Comparison of ENCODE assay signal across 9 mouse cellular contexts in genomic region chr14:18377944-18378575, GRCm38 (mm10). TPM values are rescaled to one million over a fixed set of nuclear protein-coding genes. Genes with fewer than 3 reads are reported as not detected.
DNase-seq lines count a peak whose midpoint lies in the region; ATAC-seq and TF ChIP-seq lines count a peak whose summit lies in the region.
"Had no signal": no experiment of that assay in that cellular context is flagged by ENCODE, and none has a peak within 500 bp of the region (broad histone marks: within the 10 kb centered on the region; RNA-seq: fewer than 3 reads in every experiment).

No protein-coding gene starts in this region.

- no peak overlapping the region for H3K27ac ChIP-seq in heart, embryonic 13.5 days (replicated peaks)
- H3K27ac ChIP-seq in heart, embryonic 11.5 days (ENCODE audit: low read depth, low read length) = no peak overlapping the region
- no peak overlapping the region for H3K27ac ChIP-seq in CH12.LX (ENCODE audit: insufficient read depth, low read depth)
- H3K27ac ChIP-seq in forebrain, embryonic 16.5 days (ENCODE audit: low read length) = no peak overlapping the region
- no peak overlapping the region for H3K27ac ChIP-seq in stomach, postnatal 0 days (replicated peaks)
- H3K27ac ChIP-seq: liver, embryonic 13.5 days had no signal

- no peak for ATAC-seq in heart, embryonic 13.5 days (ENCODE audit: extremely low read depth, insufficient number of reproducible peaks, low FRiP score, low TSS enrichment)
- no peak for ATAC-seq in heart, embryonic 11.5 days (replicated peaks; ENCODE audit: insufficient number of reproducible peaks, low FRiP score, low TSS enrichment)
- ATAC-seq in forebrain, embryonic 16.5 days = peak; percentile 78
- 0 out of 2 replicates have a peak, but pooled peaks have one; percentile 47 for ATAC-seq in stomach, postnatal 0 days (ENCODE audit: low FRiP score, low TSS enrichment)

- dilution Hi-C loops in CH12.LX (cut with MboI; ENCODE audit: extremely low pct_ligation_motif_present, extremely low pct_unique_long_range_greater_than_20kb, low sequenced_read_pairs) = no loop called here

- no peaks in the 10 kb centered on the region for H3K36me3 ChIP-seq in heart, embryonic 13.5 days
- no peaks in the 10 kb centered on the region for H3K36me3 ChIP-seq in heart, embryonic 11.5 days (ENCODE audit: control insufficient read depth, insufficient read depth, low read length)
- H3K36me3 ChIP-seq in CH12.LX (replicated peaks in 1 of 2; ENCODE audit: control insufficient read depth in 1 of 2, insufficient read depth in 1 of 2, low read length in 1 of 2) = no peaks in the 10 kb centered on the region
- H3K36me3 ChIP-seq in forebrain, embryonic 16.5 days (ENCODE audit: control insufficient read depth, insufficient read depth) = no peaks in the 10 kb centered on the region
- no peaks in the 10 kb centered on the region for H3K36me3 ChIP-seq in stomach, postnatal 0 days (ENCODE audit: control insufficient read depth, insufficient read depth, low read length)
- H3K36me3 ChIP-seq: liver, embryonic 13.5 days had no signal

- no peaks in the 10 kb centered on the region for H3K27me3 ChIP-seq in heart, embryonic 13.5 days (replicated peaks)
- H3K27me3 ChIP-seq in heart, embryonic 11.5 days (ENCODE audit: control insufficient read depth, insufficient read depth, low read length) = no peaks in the 10 kb centered on the region
- no peaks in the 10 kb centered on the region for H3K27me3 ChIP-seq in CH12.LX (replicated peaks)
- no peaks in the 10 kb centered on the region for H3K27me3 ChIP-seq in forebrain, embryonic 16.5 days (replicated peaks; ENCODE audit: control insufficient read depth, insufficient read depth, low read length)
- H3K27me3 ChIP-seq in stomach, postnatal 0 days (ENCODE audit: control insufficient read depth, insufficient read depth, low read length) = no peaks in the 10 kb centered on the region
- H3K27me3 ChIP-seq: liver, embryonic 13.5 days had no signal

- no peak for DNase-seq in CH12.LX (ENCODE audit: extremely low read depth)
- peak; percentile 41 to 54 for DNase-seq in left cerebral cortex, postnatal 25 days (ENCODE audit: low spot score in 2 of 2)
- no peak for DNase-seq in stomach, postnatal 0 days (ENCODE audit: low spot score)
- DNase-seq in spleen, postnatal 14 days (ENCODE audit: low spot score in 2 of 2) = no peak
- no peak for DNase-seq in thymus, postnatal 0 days (ENCODE audit: low spot score)
- DNase-seq: liver, embryonic 13.5 days had no signal

- WGBS in heart, embryonic 13.5 days = 50% methylated on average over 8 of the region's 8 CpGs
- 53% methylated on average over 8 of the region's 8 CpGs for WGBS in heart, embryonic 11.5 days (ENCODE audit: insufficient replicate concordance)
- WGBS in forebrain, embryonic 16.5 days = 68% methylated on average over 8 of the region's 8 CpGs
- WGBS in stomach, postnatal 0 days = 43% methylated on average over 8 of the region's 8 CpGs

- H3K79me2 ChIP-seq in CH12.LX (replicated peaks; ENCODE audit: control insufficient read depth, extremely low read depth, insufficient read depth, poor library complexity, severe bottlenecking) = no peaks in the 10 kb centered on the region

- H3K4me2 ChIP-seq in heart, embryonic 13.5 days = peak overlapping the region; percentile 18; the same call in 1 of the 2 replicates
- no peak overlapping the region for H3K4me2 ChIP-seq in heart, embryonic 11.5 days
- H3K4me2 ChIP-seq in CH12.LX (ENCODE audit: insufficient read depth, low read depth, poor library complexity, severe bottlenecking) = no peak overlapping the region
- no peak overlapping the region for H3K4me2 ChIP-seq in forebrain, embryonic 16.5 days (ENCODE audit: low read length)
- no peak overlapping the region for H3K4me2 ChIP-seq in stomach, postnatal 0 days (replicated peaks; ENCODE audit: low read depth)
- H3K4me2 ChIP-seq: liver, embryonic 13.5 days had no signal

- intact Hi-C loops in left cerebral cortex, postnatal 25 days (cut with DNase I) = loop anchor here (10.0 kb wide), 2 partner anchors 517 to 657 kb away; partner anchors contain the start of gene Ube2e2

- in situ Hi-C loops in CH12.LX (cut with MboI; ENCODE audit: low pct_ligation_motif_present, low pct_unique_long_range_greater_than_20kb, low sequenced_read_pairs) = no loop called here

- no peak for TF ChIP-seq POLR2A in CH12.LX (IDR thresholded peaks at IDR 0.05; ENCODE audit: low read depth, low read length)

- peak in 1 of 2 experiments; percentile 57; a peak in 2 of 4 replicates for TF ChIP-seq CTCF in CH12.LX (conservative IDR thresholded peaks at IDR 0.05 in 1 of 2, IDR thresholded peaks at IDR 0.05 in 1 of 2; ENCODE audit: low read depth in 2 of 2, low read length in 2 of 2)
- peak; percentile 73 for TF ChIP-seq CTCF in stomach, postnatal 0 days (IDR thresholded peaks at IDR 0.05; ENCODE audit: low read depth)

- 0 out of 2 replicates have a peak, but pooled peaks cover under 1% of the 10 kb centered on the region for H3K4me1 ChIP-seq in heart, embryonic 13.5 days
- H3K4me1 ChIP-seq in heart, embryonic 11.5 days (ENCODE audit: control insufficient read depth, insufficient read depth, low read length) = no peaks in the 10 kb centered on the region
- peaks cover 0 to 30% of the 10 kb centered on the region in 2 experiments; a peak in 3 of 4 replicates for H3K4me1 ChIP-seq in CH12.LX (ENCODE audit: control insufficient read depth in 1 of 2, insufficient read depth in 2 of 2)
- H3K4me1 ChIP-seq in forebrain, embryonic 16.5 days (replicated peaks; ENCODE audit: control insufficient read depth, insufficient read depth, low read length) = no peaks in the 10 kb centered on the region
- no peaks in the 10 kb centered on the region for H3K4me1 ChIP-seq in stomach, postnatal 0 days (replicated peaks; ENCODE audit: control insufficient read depth, insufficient read depth)
- H3K4me1 ChIP-seq: liver, embryonic 13.5 days had no signal

- no peak overlapping the region for H3K9ac ChIP-seq in heart, embryonic 13.5 days
- H3K9ac ChIP-seq in heart, embryonic 11.5 days (ENCODE audit: low read depth, low read length) = no peak overlapping the region
- no peak overlapping the region for H3K9ac ChIP-seq in CH12.LX (ENCODE audit: insufficient read depth, low read depth)
- H3K9ac ChIP-seq in forebrain, embryonic 16.5 days (replicated peaks; ENCODE audit: low read depth, low read length) = no peak overlapping the region
- H3K9ac ChIP-seq in stomach, postnatal 0 days (ENCODE audit: low read length) = no peak overlapping the region
- H3K9ac ChIP-seq: liver, embryonic 13.5 days had no signal

- no peak for TF ChIP-seq EP300 in CH12.LX (IDR thresholded peaks at IDR 0.05; ENCODE audit: low read length)
- no peak for TF ChIP-seq EP300 in stomach, postnatal 0 days (optimal IDR thresholded peaks at IDR 0.05)

- no peaks in the 10 kb centered on the region for H3K9me3 ChIP-seq in heart, embryonic 13.5 days
- no peaks in the 10 kb centered on the region for H3K9me3 ChIP-seq in heart, embryonic 11.5 days (replicated peaks; ENCODE audit: control insufficient read depth, low read length)
- H3K9me3 ChIP-seq in CH12.LX (replicated peaks; ENCODE audit: low read length) = no peaks in the 10 kb centered on the region
- no peaks in the 10 kb centered on the region for H3K9me3 ChIP-seq in forebrain, embryonic 16.5 days (ENCODE audit: control insufficient read depth, low read length)
- H3K9me3 ChIP-seq in stomach, postnatal 0 days (ENCODE audit: control insufficient read depth, low read length) = no peaks in the 10 kb centered on the region
- H3K9me3 ChIP-seq: liver, embryonic 13.5 days had no signal

- peak; percentile 58 for TF ChIP-seq RAD21 in CH12.LX (IDR thresholded peaks at IDR 0.05; ENCODE audit: low read depth, low read length)

- H3K4me3 ChIP-seq in heart, embryonic 13.5 days = no peak overlapping the region
- H3K4me3 ChIP-seq in heart, embryonic 11.5 days (ENCODE audit: low read depth, low read length) = no peak overlapping the region
- no peak overlapping the region for H3K4me3 ChIP-seq in CH12.LX (replicated peaks in 1 of 3; ENCODE audit: low read depth in 2 of 3, low read length in 2 of 3, poor library complexity in 1 of 3)
- no peak overlapping the region for H3K4me3 ChIP-seq in forebrain, embryonic 16.5 days (replicated peaks; ENCODE audit: low read length)
- no peak overlapping the region for H3K4me3 ChIP-seq in stomach, postnatal 0 days (ENCODE audit: low read depth, low read length)
- H3K4me3 ChIP-seq: liver, embryonic 13.5 days had no signal

TF ChIP-seq in CH12.LX, 34 proteins besides CTCF, POLR2A, EP300 and RAD21:
- no peak for TF ChIP-seq PAX5 (IDR thresholded peaks at IDR 0.05; ENCODE audit: low read length)
- no peak for TF ChIP-seq ZC3H11A (IDR thresholded peaks at IDR 0.05; ENCODE audit: low read depth, low read length)
TF ChIP-seq in CH12.LX: peak in this region for 0.

RNA-seq across cellular contexts. Expression of gene Ube2e1, which starts 46.4 kb away (rescaled TPM):
- 57.6 and 63.2 TPM in 2 replicates for polyA plus RNA-seq in heart, embryonic 13.5 days (2015; fragmentation: Nextera tagmentation; extraction: Ambion mirVana)
- 20.3 and 27.5 TPM in 2 replicates for polyA plus RNA-seq in heart, embryonic 11.5 days (2014; fragmentation: Nextera tagmentation; extraction: Ambion mirVana)
- total RNA-seq in CH12.LX (2012; rRNA removed) (28.1 and 32.9 TPM in 2 replicates), CH12.LX (2014; rRNA removed) (178 and 183 TPM in 2 replicates)
- 167 and 202 TPM in 2 replicates for polyA plus RNA-seq in CH12.LX (2012; ENCODE audit: insufficient read length, low read depth)
- 210 and 212 TPM in 2 replicates for polyA plus RNA-seq in forebrain, embryonic 16.5 days (2015; fragmentation: Nextera tagmentation; extraction: Ambion mirVana)
- total RNA-seq in left cerebral cortex, postnatal 25 days (2021) = 100 to 1,000 TPM; 116 to 119 TPM
- 104 TPM in 2 replicates for polyA plus RNA-seq in stomach, postnatal 0 days (2015; fragmentation: Nextera tagmentation; extraction: Ambion mirVana)
- polyA plus RNA-seq in thymus, postnatal 0 days (2015; fragmentation: Nextera tagmentation; extraction: Ambion mirVana) = 173 and 189 TPM in 2 replicates

Comparison
In these comparisons a context has a peak if more than half of its experiments do, and no peak if none do; other contexts are left out.
1. ATAC-seq: peak in forebrain, embryonic 16.5 days (single experiment) and stomach, postnatal 0 days (single experiment); none in heart, embryonic 13.5 days (single experiment) and heart, embryonic 11.5 days (single experiment).
2. DNase-seq: peak in left cerebral cortex, postnatal 25 days (2 of 2); none in CH12.LX (single experiment), stomach, postnatal 0 days (single experiment), spleen, postnatal 14 days (0 of 2) and thymus, postnatal 0 days (single experiment).